Mouse (Mus musculus) limb, embryonic 15.5 days (tissue): Measurements from ENCODE around the gene Plac9a. TPM values are rescaled to one million over a fixed set of nuclear protein-coding genes. Genes with fewer than 3 reads are reported as not detected.

Source experiments
- ATAC-seq: fragments of 200-750 bp; cut with Nextera tagmentation; 2 replicates; pipeline ENCODE4 v1.8.0; 2017; ENCODE audit warnings: low read depth, moderate TSS enrichment; ENCODE audit not compliant: insufficient number of reproducible peaks, low FRiP score, low TSS enrichment
- H3K27ac ChIP-seq: fragments of 300-500 bp; sonication (generic); 2 replicates; pipeline ENCODE4 v1.5.1; 2015; ENCODE audit warnings: moderate library complexity, mild to moderate bottlenecking, inconsistent platforms
- H3K27me3 ChIP-seq: fragments of 300-500 bp; sonication (generic); 2 replicates; pipeline ENCODE4 v1.6.1; 2015; ENCODE audit warnings: inconsistent platforms
- H3K36me3 ChIP-seq: fragments of 300-500 bp; sonication (generic); 2 replicates; pipeline ENCODE4 v1.6.1; 2015; ENCODE audit warnings: inconsistent platforms
- H3K4me1 ChIP-seq: fragments of 300-500 bp; sonication (generic); 2 replicates; pipeline ENCODE4 v1.6.1; 2015; ENCODE audit warnings: inconsistent platforms
- H3K4me2 ChIP-seq: fragments of 300-500 bp; sonication (generic); 2 replicates; pipeline ENCODE4 v1.6.1; 2015; ENCODE audit warnings: mild to moderate bottlenecking, inconsistent platforms
- H3K4me3 ChIP-seq: fragments of 300-500 bp; sonication (generic); 2 replicates; pipeline ENCODE4 v1.5.1; 2015; ENCODE audit warnings: mild to moderate bottlenecking, inconsistent platforms
- H3K9ac ChIP-seq: fragments of 300-500 bp; sonication (generic); 2 replicates; pipeline ENCODE4 v1.6.1; 2015; ENCODE audit warnings: inconsistent platforms
- H3K9me3 ChIP-seq: fragments of 300-500 bp; sonication (generic); 2 replicates; pipeline ENCODE4 v1.6.1; 2016; ENCODE audit warnings: inconsistent platforms
- WGBS: fragments of 180-500 bp; shearing (Covaris S2); methylation state at CpG from one replicate; pipeline ENCODE4 v1.1.7; 2015; 5-methylcytosine and 5-hydroxymethylcytosine counted together
- polyA plus RNA-seq: library from polyadenylated mRNA; unstranded; fragments of >200 nt; fragmentation: Nextera tagmentation; extraction: Ambion mirVana; gene quantifications from 2 replicates; pipeline ENCODE4 v1.2.1, GENCODE M21; 2015

Plac9a gene
- polyA plus RNA-seq, 1 experiment from 2014 or later = not detected

GRCm38 (mm10) chr14:25845832-25846383 lies 57.0 kb downstream of the Plac9a start:
- no peak overlapping the region for H3K27ac ChIP-seq
- H3K4me1 ChIP-seq = peaks cover 20% of the 10 kb centered on the region
- no peak overlapping the region for H3K4me3 ChIP-seq
- H3K9ac ChIP-seq = no peak overlapping the region
- no peak for ATAC-seq
- H3K4me2 ChIP-seq = no peak overlapping the region
- H3K27me3 ChIP-seq = peaks cover 10% of the 10 kb centered on the region; the same call in 1 of the 2 replicates
- H3K9me3 ChIP-seq = no peaks in the 10 kb centered on the region
- WGBS = 64% methylated on average over 6 of the region's 6 CpGs
- H3K36me3 ChIP-seq = no peaks in the 10 kb centered on the region

- Histone ChIP-seq H3K4me3 (no peak overlapping the region), H3K9me3 (no peaks in the 10 kb centered on the region), H3K36me3 (no peaks in the 10 kb centered on the region), H3K9ac (no peak overlapping the region), H3K4me1 (peaks cover 20% of the 10 kb centered on the region), H3K27ac (no peak overlapping the region), H3K27me3 (peaks cover 15% of the 10 kb centered on the region; the same call in 1 of the 2 replicates), H3K4me2 (no peak overlapping the region)
- WGBS = 92% methylated on average over 4 of the region's 4 CpGs
- ATAC-seq = no peak
Measured at GRCm38 (mm10) chr14:25844372-25844771, 58.5 kb downstream of the Plac9a start.

- Histone ChIP-seq H3K4me1 (peaks cover 20% of the 10 kb centered on the region), H3K9ac (peak overlapping the region; percentile 42), H3K9me3 (no peaks in the 10 kb centered on the region), H3K4me2 (peak overlapping the region; percentile 91), H3K27me3 (peaks cover 15% of the 10 kb centered on the region; the same call in 1 of the 2 replicates), H3K27ac (no peak overlapping the region), H3K36me3 (no peaks in the 10 kb centered on the region), H3K4me3 (peak overlapping the region; percentile 67)
- WGBS = 3% methylated on average over 12 of the region's 12 CpGs
- no peak for ATAC-seq
Measured at GRCm38 (mm10) chr14:25842688-25843003, 60.3 kb downstream of the Plac9a start.

- Histone ChIP-seq H3K9me3 (no peaks in the 10 kb centered on the region), H3K4me3 (peak within 1 kb of the TSS; percentile 67), H3K36me3 (no peaks in the 10 kb centered on the region), H3K4me1 (peaks cover 17% of the 10 kb centered on the region), H3K9ac (peak within 1 kb of the TSS; percentile 42), H3K27ac (no peak within 1 kb of the TSS), H3K27me3 (peaks cover 15% of the 10 kb centered on the region; the same call in 1 of the 2 replicates), H3K4me2 (peak within 1 kb of the TSS; percentile 91)
- under 1% methylated on average over 54 of the region's 54 CpGs for WGBS
- peak; percentile 65 for ATAC-seq
Measured at GRCm38 (mm10) chr14:25841991-25842687, 60.8 kb downstream of the Plac9a start, which contains the start of gene Anxa11. Gene Anxa11 (plus strand): TSS chr14:25842156.

GRCm38 (mm10) chr14:25841579-25841978 lies 61.3 kb downstream of the Plac9a start:
- H3K9me3 ChIP-seq = no peaks in the 10 kb centered on the region
- H3K4me3 ChIP-seq = peak overlapping the region; percentile 67
- H3K9ac ChIP-seq = no peak overlapping the region
- peak overlapping the region; percentile 91 for H3K4me2 ChIP-seq
- WGBS = 1% methylated on average over 4 of the region's 4 CpGs
- H3K27me3 ChIP-seq = peaks cover 15% of the 10 kb centered on the region; the same call in 1 of the 2 replicates
- H3K36me3 ChIP-seq = no peaks in the 10 kb centered on the region
- peaks cover 13% of the 10 kb centered on the region for H3K4me1 ChIP-seq
- H3K27ac ChIP-seq = no peak overlapping the region
- ATAC-seq = no peak

- ATAC-seq = no peak
- Histone ChIP-seq H3K4me1 (peaks cover 13% of the 10 kb centered on the region), H3K27ac (no peak overlapping the region), H3K4me3 (no peak overlapping the region), H3K36me3 (no peaks in the 10 kb centered on the region), H3K9me3 (no peaks in the 10 kb centered on the region), H3K27me3 (peaks cover 13% of the 10 kb centered on the region; the same call in 1 of the 2 replicates), H3K4me2 (no peak overlapping the region), H3K9ac (no peak overlapping the region)
- 18% methylated on average over 7 of the region's 7 CpGs for WGBS
Measured at GRCm38 (mm10) chr14:25840961-25841360, 61.9 kb downstream of the Plac9a start.

GRCm38 (mm10) chr14:25839791-25840190 lies 63.1 kb downstream of the Plac9a start:
- H3K4me1 ChIP-seq = peaks cover 13% of the 10 kb centered on the region
- H3K9ac ChIP-seq = no peak overlapping the region
- H3K36me3 ChIP-seq = no peaks in the 10 kb centered on the region
- no peak for ATAC-seq
- H3K4me3 ChIP-seq = no peak overlapping the region
- H3K27me3 ChIP-seq = peaks cover 13% of the 10 kb centered on the region; the same call in 1 of the 2 replicates
- H3K4me2 ChIP-seq = no peak overlapping the region
- no peaks in the 10 kb centered on the region for H3K9me3 ChIP-seq
- H3K27ac ChIP-seq = no peak overlapping the region
- 65% methylated on average over 7 of the region's 7 CpGs for WGBS

GRCm38 (mm10) chr14:25838411-25838810 lies 64.5 kb downstream of the Plac9a start:
- Histone ChIP-seq H3K4me1 (peaks cover 13% of the 10 kb centered on the region), H3K4me2 (no peak overlapping the region), H3K9ac (no peak overlapping the region), H3K4me3 (no peak overlapping the region), H3K27ac (no peak overlapping the region), H3K36me3 (no peaks in the 10 kb centered on the region), H3K27me3 (peaks cover 13% of the 10 kb centered on the region; the same call in 1 of the 2 replicates), H3K9me3 (no peaks in the 10 kb centered on the region)
- WGBS = 67% methylated on average over 8 of the region's 8 CpGs
- no peak for ATAC-seq

Other genes starting within 250 kb of the Plac9a start
- 26.4 and 32.1 TPM in 2 replicates for gene Ppif, start 208.9 kb downstream of the Plac9a start, polyA plus RNA-seq
- 31.6 and 35.4 TPM in 2 replicates for gene Zcchc24, start 134.1 kb downstream of the Plac9a start, polyA plus RNA-seq
- gene Anxa11, start 60.9 kb downstream of the Plac9a start, polyA plus RNA-seq = 20.9 and 28.6 TPM in 2 replicates
- 2.9 and 4.2 TPM in 2 replicates for gene Tmem254a, start 24.6 kb upstream of the Plac9a start, polyA plus RNA-seq
- gene Cphx1, start 35.2 kb upstream of the Plac9a start, polyA plus RNA-seq = not detected in 2 replicates
- gene Duxbl1, start 75.5 kb upstream of the Plac9a start, polyA plus RNA-seq = 0.88 and 2.6 TPM in 2 replicates
- gene Gm9780, start 139.6 kb upstream of the Plac9a start, polyA plus RNA-seq = 52.7 and 64.5 TPM in 2 replicates
- 51.6 and 55.0 TPM in 2 replicates for gene Tmem254c, start 164.3 kb upstream of the Plac9a start, polyA plus RNA-seq
- gene Cphx2, start 178.4 kb upstream of the Plac9a start, polyA plus RNA-seq = not detected in 2 replicates
- gene Cphx3, start 179.2 kb upstream of the Plac9a start, polyA plus RNA-seq = not detected in 2 replicates
- not detected in 2 replicates for gene Duxbl2, start 215.2 kb upstream of the Plac9a start, polyA plus RNA-seq